23 mouse cellular contexts compared by ENCODE assay signal in the genomic region with DNA sequence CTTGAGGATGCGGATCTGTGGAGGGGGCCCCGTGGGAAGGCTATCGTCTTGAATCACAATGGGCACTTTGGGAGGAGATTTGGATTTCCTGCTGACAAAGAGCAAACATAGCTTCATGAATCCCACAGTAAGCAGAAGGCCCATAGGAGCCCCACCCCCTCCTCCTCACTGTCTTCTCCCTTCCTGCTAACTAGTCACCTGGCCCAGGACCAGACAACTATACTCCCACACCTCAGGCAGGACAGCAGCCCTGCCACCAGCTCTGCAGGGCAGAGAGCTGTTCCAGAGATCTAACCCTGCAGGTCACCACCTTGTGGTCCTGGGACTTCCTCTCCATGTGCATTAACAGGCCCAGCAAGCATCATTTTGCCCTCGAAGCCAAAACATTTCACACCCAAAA. TPM values are rescaled to one million over a fixed set of nuclear protein-coding genes. Genes with fewer than 3 reads are reported as not detected.
DNase-seq lines count a peak whose midpoint lies in the region; ATAC-seq and TF ChIP-seq lines count a peak whose summit lies in the region.
"Had no signal": no experiment of that assay in that cellular context is flagged by ENCODE, and none has a peak within 500 bp of the region (broad histone marks: within the 10 kb centered on the region; RNA-seq: fewer than 3 reads in every experiment).

No protein-coding gene starts in this region.

- TF ChIP-seq CTCF in kidney, adult 2 months (conservative IDR thresholded peaks at IDR 0.05; ENCODE audit: insufficient read depth, insufficient read length, low read depth, low read length) = no peak

- no peaks in the 10 kb centered on the region for H3K27me3 ChIP-seq in heart, embryonic 13.5 days (replicated peaks)
- H3K27me3 ChIP-seq in kidney, adult 2 months (replicated peaks; ENCODE audit: control insufficient read depth, insufficient read depth, low read length) = no peaks in the 10 kb centered on the region
- H3K27me3 ChIP-seq in midbrain, embryonic 12.5 days = no peaks in the 10 kb centered on the region
- no peaks in the 10 kb centered on the region for H3K27me3 ChIP-seq in midbrain, embryonic 16.5 days (ENCODE audit: control insufficient read depth, insufficient read depth, low read depth, low read length)
- H3K27me3 ChIP-seq: forebrain, embryonic 13.5 days; liver, embryonic 13.5 days; midbrain, embryonic 15.5 days had no signal

- H3K27ac ChIP-seq in heart, embryonic 13.5 days (replicated peaks) = no peak overlapping the region
- H3K27ac ChIP-seq in kidney, adult 2 months (ENCODE audit: insufficient read depth, low read depth, low read length) = no peak overlapping the region
- no peak overlapping the region for H3K27ac ChIP-seq in midbrain, embryonic 12.5 days (replicated peaks)
- H3K27ac ChIP-seq in midbrain, embryonic 16.5 days (ENCODE audit: low read length) = no peak overlapping the region
- H3K27ac ChIP-seq: forebrain, embryonic 13.5 days; hindbrain, embryonic 14.5 days; liver, embryonic 13.5 days; midbrain, embryonic 15.5 days had no signal

- DNase-seq in cerebellum, postnatal 14 days = no peak
- DNase-seq in heart, postnatal 10 days = no peak
- DNase-seq in kidney, adult 9 months = peak; percentile 25
- no peak for DNase-seq in kidney, adult 2 months
- DNase-seq: adrenal gland, postnatal 25 days; cerebellum, adult 11 months; heart, postnatal 14 days; liver, embryonic 13.5 days; lung, adult 2 months; right cerebral cortex, adult 18-20 months; right cerebral cortex, postnatal 4 days; thymus, postnatal 14 days had no signal

- intact Hi-C loops in heart, postnatal 10 days (cut with DNase I) = no loop called here

- 0 out of 2 replicates have a peak overlapping the region, but pooled peaks have one; percentile 30 for H3K9ac ChIP-seq in heart, embryonic 13.5 days
- 0 out of 2 replicates have a peak overlapping the region, but pooled peaks have one; percentile 28 for H3K9ac ChIP-seq in midbrain, embryonic 12.5 days (replicated peaks)
- no peak overlapping the region for H3K9ac ChIP-seq in midbrain, embryonic 16.5 days (ENCODE audit: low read depth, low read length)
- H3K9ac ChIP-seq: forebrain, embryonic 13.5 days; hindbrain, embryonic 14.5 days; liver, embryonic 13.5 days; midbrain, embryonic 15.5 days had no signal

- H3K4me1 ChIP-seq in heart, embryonic 13.5 days = peaks cover 48% of the 10 kb centered on the region
- peaks cover 7% of the 10 kb centered on the region; the same call in 1 of the 2 replicates for H3K4me1 ChIP-seq in kidney, adult 2 months (ENCODE audit: control insufficient read depth, insufficient read depth, low read length)
- peaks cover 25% of the 10 kb centered on the region for H3K4me1 ChIP-seq in midbrain, embryonic 12.5 days
- H3K4me1 ChIP-seq in midbrain, embryonic 16.5 days (ENCODE audit: control insufficient read depth, insufficient read depth, low read length) = peaks cover 12% of the 10 kb centered on the region

- 67% methylated on average over 4 of the region's 4 CpGs for whole genome bisulfite sequencing in heart, embryonic 13.5 days
- WGBS in kidney, adult 2 months = 43% methylated on average over 4 of the region's 4 CpGs
- 59% methylated on average over 4 of the region's 4 CpGs for WGBS in midbrain, embryonic 12.5 days
- WGBS in midbrain, embryonic 16.5 days = 48% methylated on average over 4 of the region's 4 CpGs

- peaks cover 55% of the 10 kb centered on the region for H3K36me3 ChIP-seq in heart, embryonic 13.5 days
- peaks cover 3% of the 10 kb centered on the region; the same call in 1 of the 2 replicates for H3K36me3 ChIP-seq in kidney, adult 2 months (ENCODE audit: control insufficient read depth, insufficient read depth, low read length)
- peaks cover 43% of the 10 kb centered on the region for H3K36me3 ChIP-seq in midbrain, embryonic 12.5 days
- H3K36me3 ChIP-seq in midbrain, embryonic 16.5 days (ENCODE audit: control insufficient read depth, insufficient read depth, low read length) = peaks cover 11% of the 10 kb centered on the region

- H3K9me3 ChIP-seq in heart, embryonic 13.5 days = no peaks in the 10 kb centered on the region
- no peaks in the 10 kb centered on the region for H3K9me3 ChIP-seq in midbrain, embryonic 12.5 days
- no peaks in the 10 kb centered on the region for H3K9me3 ChIP-seq in midbrain, embryonic 16.5 days (replicated peaks; ENCODE audit: control insufficient read depth, low read length, poor library complexity, severe bottlenecking)
- H3K9me3 ChIP-seq: forebrain, embryonic 13.5 days; liver, embryonic 13.5 days; midbrain, embryonic 15.5 days had no signal

- TF ChIP-seq POLR2A in kidney, adult 2 months (IDR thresholded peaks at IDR 0.05; ENCODE audit: low read depth, low read length) = no peak

- no peak overlapping the region for H3K4me2 ChIP-seq in heart, embryonic 13.5 days
- H3K4me2 ChIP-seq in midbrain, embryonic 12.5 days (replicated peaks) = no peak overlapping the region
- no peak overlapping the region for H3K4me2 ChIP-seq in midbrain, embryonic 16.5 days (ENCODE audit: low read length)
- H3K4me2 ChIP-seq: forebrain, embryonic 13.5 days; hindbrain, embryonic 14.5 days; liver, embryonic 13.5 days; midbrain, embryonic 15.5 days had no signal

- H3K4me3 ChIP-seq in heart, embryonic 13.5 days = no peak overlapping the region
- no peak overlapping the region for H3K4me3 ChIP-seq in kidney, adult 2 months (ENCODE audit: insufficient read depth, low read depth, low read length)
- no peak overlapping the region for H3K4me3 ChIP-seq in midbrain, embryonic 12.5 days
- no peak overlapping the region for H3K4me3 ChIP-seq in midbrain, embryonic 16.5 days (ENCODE audit: low read depth, low read length)
- H3K4me3 ChIP-seq: forebrain, embryonic 13.5 days; liver, embryonic 13.5 days; midbrain, embryonic 15.5 days; myocyte had no signal

- ATAC-seq in cerebellum, adult (ENCODE audit: insufficient number of reproducible peaks, low FRiP score, low TSS enrichment) = 0 out of 2 replicates have a peak, but pooled peaks have one; percentile 47
- no peak for ATAC-seq in heart, embryonic 13.5 days (ENCODE audit: extremely low read depth, insufficient number of reproducible peaks, low FRiP score, low TSS enrichment)
- ATAC-seq in midbrain, embryonic 12.5 days (ENCODE audit: low FRiP score, low read depth) = no peak
- no peak for ATAC-seq in midbrain, embryonic 16.5 days
- ATAC-seq: forebrain, embryonic 13.5 days; midbrain, embryonic 15.5 days had no signal

RNA-seq across cellular contexts. Expression of gene Szrd1, which starts 20.9 kb away (rescaled TPM):
- 31.3 and 33.8 TPM in 2 replicates for polyA plus RNA-seq in heart, embryonic 13.5 days (2015; fragmentation: Nextera tagmentation; extraction: Ambion mirVana)
- total RNA-seq in heart, postnatal 10 days (2021) = 100 to 1,000 TPM in 1 of 2 experiments, 10 to 100 TPM in 1; 92.4 to 108 TPM
- 59.3 and 60.3 TPM in 2 replicates for polyA plus RNA-seq in kidney, adult 2 months (2012; rRNA removed)
- polyA plus RNA-seq in midbrain, embryonic 12.5 days (2016; fragmentation: Nextera tagmentation; extraction: Ambion mirVana) = 28.5 and 33.9 TPM in 2 replicates
- 24.5 and 25.1 TPM in 2 replicates for polyA plus RNA-seq in midbrain, embryonic 16.5 days (2015; fragmentation: Nextera tagmentation; extraction: Ambion mirVana)

RNA-seq across cellular contexts. Expression of gene Fbxo42, which starts 29.0 kb away (rescaled TPM):
- 12.8 and 14.2 TPM in 2 replicates for polyA plus RNA-seq in heart, embryonic 13.5 days (2015; fragmentation: Nextera tagmentation; extraction: Ambion mirVana)
- 10 to 100 TPM; 14.7 to 15.6 TPM for total RNA-seq in heart, postnatal 10 days (2021)
- polyA plus RNA-seq in kidney, adult 2 months (2012; rRNA removed) = 11.7 and 13.0 TPM in 2 replicates
- 26.6 and 27.0 TPM in 2 replicates for polyA plus RNA-seq in midbrain, embryonic 12.5 days (2016; fragmentation: Nextera tagmentation; extraction: Ambion mirVana)
- polyA plus RNA-seq in midbrain, embryonic 16.5 days (2015; fragmentation: Nextera tagmentation; extraction: Ambion mirVana) = 25.5 TPM in 2 replicates

RNA-seq across cellular contexts. Expression of gene Spata21, which starts 30.6 kb away (rescaled TPM):
- polyA plus RNA-seq in heart, embryonic 13.5 days (2015; fragmentation: Nextera tagmentation; extraction: Ambion mirVana) = not detected in 2 replicates
- total RNA-seq in heart, postnatal 10 days (2021) = not detected
- 0.03 and 0.26 TPM in 2 replicates for polyA plus RNA-seq in kidney, adult 2 months (2012; rRNA removed)
- polyA plus RNA-seq in midbrain, embryonic 12.5 days (2016; fragmentation: Nextera tagmentation; extraction: Ambion mirVana) = 0.31 TPM in 1 of 2 replicates, not detected in the other
- 0.39 TPM in 1 of 2 replicates, not detected in the other for polyA plus RNA-seq in midbrain, embryonic 16.5 days (2015; fragmentation: Nextera tagmentation; extraction: Ambion mirVana)
- total RNA-seq: adrenal gland, postnatal 25 days; gastrocnemius, adult 18-20 months; heart, postnatal 14 days; megakaryocyte-erythroid progenitor cell, adult 5-6 weeks had no signal
- polyA plus RNA-seq: embryonic facial prominence, embryonic 14.5 days; liver, embryonic 13.5 days; lung, adult 2 months; myocyte had no signal

RNA-seq across cellular contexts. Expression of gene Necap2, which starts 40.5 kb away (rescaled TPM):
- polyA plus RNA-seq in heart, embryonic 13.5 days (2015; fragmentation: Nextera tagmentation; extraction: Ambion mirVana) = 39.7 and 43.7 TPM in 2 replicates
- total RNA-seq in heart, postnatal 10 days (2021) = 10 to 100 TPM; 33.3 to 34.3 TPM
- polyA plus RNA-seq in kidney, adult 2 months (2012; rRNA removed) = 60.3 and 64.9 TPM in 2 replicates
- 54.7 and 56.8 TPM in 2 replicates for polyA plus RNA-seq in midbrain, embryonic 12.5 days (2016; fragmentation: Nextera tagmentation; extraction: Ambion mirVana)
- polyA plus RNA-seq in midbrain, embryonic 16.5 days (2015; fragmentation: Nextera tagmentation; extraction: Ambion mirVana) = 52.5 and 55.9 TPM in 2 replicates

RNA-seq across cellular contexts. Expression of gene Crocc, which starts 58.3 kb away (rescaled TPM):
- 3.4 and 3.5 TPM in 2 replicates for polyA plus RNA-seq in heart, embryonic 13.5 days (2015; fragmentation: Nextera tagmentation; extraction: Ambion mirVana)
- 1 to 10 TPM; 7.0 to 7.4 TPM for total RNA-seq in heart, postnatal 10 days (2021)
- 34.7 and 41.8 TPM in 2 replicates for polyA plus RNA-seq in kidney, adult 2 months (2012; rRNA removed)
- polyA plus RNA-seq in midbrain, embryonic 12.5 days (2016; fragmentation: Nextera tagmentation; extraction: Ambion mirVana) = 14.2 and 15.9 TPM in 2 replicates
- 5.3 and 6.3 TPM in 2 replicates for polyA plus RNA-seq in midbrain, embryonic 16.5 days (2015; fragmentation: Nextera tagmentation; extraction: Ambion mirVana)
